Mouse (Mus musculus) cerebellum, postnatal 10 days (tissue): ENCODE measurements around the gene Slc24a3.
A peak's percentile ranks its signal among the peaks of the same experiment; 100 is the strongest.

Experiments used
- DNase-seq, 2 experiments: peaks; one replicate each; pipeline ENCODE4 v3.0.0; 2021; ENCODE audit warnings: mixed read lengths in 2 of 2

Slc24a3 gene

DNA sequence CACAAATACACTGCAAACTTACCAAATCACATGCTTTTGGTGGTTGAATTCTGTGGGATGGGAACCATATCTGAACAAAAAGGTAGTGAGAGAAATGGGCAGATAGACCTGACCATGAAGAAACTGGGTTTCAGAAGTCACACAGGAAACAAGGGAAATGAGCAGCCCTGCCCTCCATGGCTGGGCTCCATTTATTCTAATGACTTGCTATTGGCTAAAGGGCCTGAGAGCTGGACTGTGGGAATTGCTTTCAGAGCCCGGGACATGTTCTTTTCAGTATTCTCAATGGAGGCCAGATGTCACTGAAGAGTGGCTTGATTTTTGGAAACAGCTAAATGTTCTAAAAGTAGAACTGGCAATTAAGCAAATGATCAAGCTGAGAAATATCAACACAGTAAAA lies 120.9 kb downstream of the Slc24a3 start:
- DNase-seq: peak; percentile 19 to 24

DNA sequence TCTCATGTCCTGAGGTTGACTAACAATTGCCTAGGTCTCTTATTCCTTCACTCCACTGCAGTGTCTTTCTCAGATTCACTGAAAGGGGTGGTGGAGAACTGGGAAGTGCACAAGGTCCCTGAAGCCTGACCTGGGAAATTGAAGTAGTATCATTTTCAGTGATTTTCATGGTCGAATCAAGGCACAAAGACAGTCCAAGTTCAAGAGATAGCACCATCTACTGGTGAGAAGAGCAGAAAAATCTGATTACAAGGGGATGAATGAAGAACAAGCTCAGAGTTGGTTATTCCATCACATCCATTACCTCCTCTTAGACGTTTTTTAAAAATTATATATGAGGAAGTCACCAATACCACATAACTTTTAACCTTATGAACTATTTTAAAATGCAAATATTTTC lies 123.9 kb downstream of the Slc24a3 start:
- DNase-seq: peak in 1 of 2 experiments; percentile 35

DNA sequence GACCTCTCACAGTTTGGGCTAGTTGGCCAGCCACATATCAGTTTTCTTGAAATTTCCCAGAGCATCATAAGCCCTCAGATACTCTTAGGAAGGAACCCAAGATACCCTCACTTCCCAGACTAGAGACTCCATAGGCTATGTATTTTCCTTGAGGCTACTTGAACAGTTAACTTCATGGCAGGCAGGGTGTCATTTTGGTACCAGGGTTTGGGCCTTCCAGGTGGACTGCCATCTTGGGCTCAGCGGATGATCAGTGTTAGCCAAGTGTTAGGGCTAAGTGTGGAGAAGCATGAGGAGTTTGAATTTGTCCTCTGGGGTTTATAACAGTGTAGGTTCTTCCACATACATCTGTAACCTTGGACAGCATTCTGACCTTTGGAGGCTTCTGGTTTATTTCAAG lies 124.6 kb downstream of the Slc24a3 start:
- no peak for DNase-seq

DNA sequence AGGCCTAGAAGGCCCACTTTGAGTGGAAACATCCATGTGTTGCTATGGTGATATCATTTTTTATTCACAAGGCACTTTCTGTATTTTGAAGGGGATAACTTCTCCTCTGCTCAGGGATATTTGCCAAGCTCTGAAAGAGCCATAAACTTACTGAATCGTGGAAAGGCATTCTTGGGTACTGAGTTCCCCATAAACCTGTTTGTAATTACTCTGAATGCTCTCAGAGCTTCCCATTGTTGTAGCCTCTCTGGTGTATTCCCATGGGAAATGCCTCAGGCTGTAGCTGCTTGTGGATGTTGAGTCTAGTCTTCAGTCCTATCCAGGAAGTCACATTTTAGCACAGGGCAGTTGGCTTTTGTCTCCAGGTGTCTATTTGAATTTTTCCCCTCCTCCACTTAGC lies 125.3 kb downstream of the Slc24a3 start:
- DNase-seq: no peak

DNA sequence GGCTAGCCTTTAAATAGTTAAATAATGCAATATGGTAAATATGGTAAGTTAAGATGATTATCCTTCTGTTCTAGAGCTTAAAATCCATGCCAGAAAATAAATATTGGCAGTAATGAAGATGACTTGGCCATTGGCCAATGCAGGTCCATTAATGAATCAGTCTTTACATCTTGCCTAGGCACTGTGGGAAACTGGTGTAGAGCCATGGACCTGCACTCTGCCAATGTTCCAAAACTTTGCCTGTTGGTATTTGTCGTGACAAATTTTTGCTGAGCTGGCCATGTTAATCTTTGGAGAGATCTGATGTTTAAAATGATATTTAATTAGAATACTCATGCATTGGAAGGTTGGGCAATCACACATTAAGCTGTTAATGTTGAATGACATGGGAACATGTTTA lies 129.4 kb downstream of the Slc24a3 start:
- DNase-seq: peak; percentile 20 to 24

- DNase-seq: peak; percentile 63 to 81
Observed at GRCm38 (mm10) chr2:145299914-145300699, 132.6 kb downstream of the Slc24a3 start.

DNA sequence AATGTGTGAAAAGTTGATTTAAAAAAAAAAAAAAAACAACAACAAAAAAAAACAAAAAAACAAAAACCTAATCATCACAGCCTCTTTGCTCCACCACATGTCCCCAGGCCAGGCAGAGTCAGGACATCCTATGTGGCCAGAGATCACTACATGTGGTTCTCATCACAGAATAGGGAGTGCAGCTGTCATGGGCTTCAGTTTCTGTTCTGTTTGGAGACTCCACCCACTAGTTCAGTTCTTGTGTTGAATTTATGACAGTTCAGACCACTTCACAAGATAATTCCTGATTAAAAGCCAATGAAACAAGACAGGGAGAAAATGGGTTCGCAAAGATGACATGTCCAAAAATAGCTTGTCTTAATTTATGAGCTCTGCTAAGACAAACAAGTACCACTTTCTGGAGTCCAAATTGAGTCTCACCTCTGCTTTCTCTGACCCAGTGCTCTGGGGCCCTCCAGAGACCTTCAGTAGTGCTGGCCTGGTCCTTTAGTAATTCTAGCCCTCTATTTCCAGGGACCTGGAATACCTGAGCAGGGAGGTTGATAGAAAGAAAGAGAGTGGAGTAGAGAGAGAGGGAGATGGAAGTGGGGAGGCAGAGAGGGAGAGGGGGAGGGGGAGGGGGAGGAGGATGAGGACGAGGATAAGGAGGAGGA lies 139.8 kb downstream of the Slc24a3 start:
- DNase-seq: no peak

DNA sequence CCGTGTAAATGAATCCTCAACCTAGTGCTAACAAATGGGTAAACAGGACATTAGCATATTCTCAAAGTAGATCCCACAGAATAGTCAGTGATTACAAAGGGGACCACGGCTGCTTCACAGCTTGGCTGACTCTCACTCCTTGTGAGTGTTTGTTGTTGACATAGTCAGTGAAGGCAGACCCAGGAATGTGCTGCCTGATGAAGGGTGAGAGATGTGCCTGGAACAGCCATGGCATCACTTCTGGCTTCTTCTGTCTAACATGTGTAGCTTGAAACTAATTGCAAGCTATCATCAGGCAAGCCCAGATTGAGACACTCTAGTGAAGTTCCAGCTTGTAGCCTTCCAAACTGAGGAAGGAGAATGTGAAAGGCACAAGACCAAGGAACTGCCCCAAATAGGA lies 151.4 kb downstream of the Slc24a3 start:
- DNase-seq: no peak

GRCm38 (mm10) chr2:145321287-145321686 lies 153.7 kb downstream of the Slc24a3 start:
- DNase-seq: no peak

GRCm38 (mm10) chr2:145321755-145322154 lies 154.2 kb downstream of the Slc24a3 start:
- DNase-seq: no peak

- DNase-seq: no peak
Observed at GRCm38 (mm10) chr2:145324477-145324876, 156.9 kb downstream of the Slc24a3 start.

DNA sequence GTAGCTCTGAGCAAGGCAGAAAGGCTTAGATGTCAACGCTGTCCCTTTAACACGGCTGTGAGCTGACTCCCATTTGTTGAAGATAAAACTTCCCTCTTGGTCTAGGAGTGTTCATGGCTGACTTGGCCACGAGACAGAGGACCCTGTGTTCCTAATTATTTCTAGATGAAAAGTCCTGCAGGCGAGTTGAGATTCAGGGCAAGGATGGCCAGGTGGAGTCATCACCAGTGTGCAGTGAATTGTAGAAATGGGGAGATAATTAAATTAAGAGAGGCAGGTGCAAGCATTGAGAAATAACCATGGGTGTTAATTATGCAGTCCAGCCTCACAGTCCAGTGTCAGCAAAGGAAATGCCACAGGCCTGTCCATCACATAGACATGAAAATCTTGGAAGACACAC lies 158.3 kb downstream of the Slc24a3 start:
- peak; percentile 64 to 67 for DNase-seq

DNA sequence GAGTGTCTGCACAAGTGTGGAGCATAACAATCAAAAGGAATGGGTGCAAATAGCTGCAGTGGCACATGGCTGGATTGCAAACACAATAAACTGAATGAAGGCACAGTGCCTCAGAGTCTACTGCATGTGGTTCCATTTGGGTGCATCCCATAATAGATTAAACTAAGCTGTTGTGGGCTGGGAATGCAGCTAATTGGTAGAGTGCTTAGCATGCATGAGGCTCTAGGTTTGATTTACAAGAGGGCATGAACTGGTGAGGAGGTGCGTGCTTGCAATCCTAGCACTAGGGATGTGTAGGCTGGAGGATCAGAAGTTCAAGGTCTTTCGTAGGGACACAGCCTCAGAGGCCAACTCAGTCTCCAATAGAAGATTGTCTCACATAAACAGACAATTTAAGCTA lies 159.0 kb downstream of the Slc24a3 start:
- no peak for DNase-seq

- peak; percentile 64 to 71 for DNase-seq
Observed at GRCm38 (mm10) chr2:145329756-145330155, 162.2 kb downstream of the Slc24a3 start.

DNA sequence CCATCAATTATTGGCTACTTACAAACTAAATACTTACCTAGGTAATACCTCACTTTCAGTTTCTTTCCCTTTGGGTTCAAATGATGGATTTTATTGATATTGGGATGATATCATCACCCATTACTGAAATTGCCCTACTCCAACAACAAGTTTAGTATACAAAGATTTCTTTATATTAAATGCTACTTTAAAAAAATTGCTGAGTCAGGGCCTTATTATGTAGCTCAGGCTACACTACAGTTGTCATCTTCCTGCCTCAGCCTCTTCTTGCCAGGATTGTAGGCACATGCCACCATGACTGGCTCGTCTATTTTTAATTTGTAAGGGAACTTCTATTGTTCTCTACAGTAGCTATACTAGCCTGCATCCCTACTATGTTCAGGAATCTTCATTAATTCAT lies 164.0 kb downstream of the Slc24a3 start:
- DNase-seq: no peak

- no peak for DNase-seq
Observed at GRCm38 (mm10) chr2:145333466-145333865, 165.9 kb downstream of the Slc24a3 start.

GRCm38 (mm10) chr2:145336406-145336805 lies 168.9 kb downstream of the Slc24a3 start:
- peak; percentile 43 to 56 for DNase-seq

DNA sequence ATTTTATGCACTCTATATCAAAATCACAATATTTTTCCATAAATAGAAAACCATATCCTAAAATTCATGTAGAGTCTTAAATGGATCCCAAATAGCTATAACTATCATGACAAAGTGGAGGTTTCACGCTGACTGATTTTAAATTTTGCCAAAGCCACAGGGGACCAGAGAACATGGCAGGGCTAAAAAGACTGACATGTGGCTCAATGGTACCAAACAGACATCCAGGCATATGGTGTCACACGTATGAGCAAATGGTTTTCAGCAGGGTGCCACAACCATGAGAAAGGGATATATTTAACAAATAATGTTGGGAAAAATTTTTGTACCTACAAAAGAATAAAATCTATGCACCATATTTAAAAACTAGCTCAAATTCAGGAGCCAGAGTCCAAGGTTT lies 173.3 kb downstream of the Slc24a3 start:
- peak; percentile 73 to 81 for DNase-seq

- DNase-seq: no peak
Observed at GRCm38 (mm10) chr2:145342956-145343355, 175.4 kb downstream of the Slc24a3 start.

GRCm38 (mm10) chr2:145344521-145344920 lies 177.0 kb downstream of the Slc24a3 start:
- no peak for DNase-seq

GRCm38 (mm10) chr2:145353801-145354200 lies 186.2 kb downstream of the Slc24a3 start:
- peak; percentile 43 to 65 for DNase-seq

DNA sequence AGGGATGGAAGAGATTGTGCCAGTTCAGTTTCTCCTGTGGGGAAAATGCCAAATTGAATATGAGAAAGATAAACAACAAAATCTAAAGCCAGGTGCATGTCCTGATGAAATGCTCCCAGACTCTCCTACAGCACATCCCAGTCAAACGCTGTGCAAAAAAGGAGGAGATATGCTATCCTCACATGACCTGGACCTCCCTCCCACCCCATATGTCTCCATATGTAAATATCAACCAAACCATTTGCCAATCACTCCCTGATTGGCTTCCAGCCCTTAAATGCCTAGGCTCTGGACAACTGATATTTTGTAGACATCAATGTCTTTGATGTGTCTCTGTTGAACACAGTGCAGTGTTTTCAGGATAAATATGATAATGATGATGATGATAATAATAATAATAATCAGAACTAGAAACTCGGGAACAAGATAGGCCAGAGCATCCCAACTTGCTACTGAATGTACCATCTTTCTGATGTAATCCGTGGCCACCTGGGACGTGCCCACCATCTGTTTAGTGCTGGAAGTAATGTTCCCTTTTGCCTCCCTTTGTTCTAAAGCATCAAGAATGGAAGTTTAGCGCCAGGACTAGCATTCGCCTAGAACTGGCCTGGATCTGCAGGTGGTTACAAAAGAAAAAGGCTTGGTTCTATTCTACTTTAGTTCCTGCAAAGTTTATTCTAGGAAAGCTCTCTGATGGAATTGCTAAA lies 190.8 kb downstream of the Slc24a3 start:
- peak; percentile 76 to 90 for DNase-seq

DNA sequence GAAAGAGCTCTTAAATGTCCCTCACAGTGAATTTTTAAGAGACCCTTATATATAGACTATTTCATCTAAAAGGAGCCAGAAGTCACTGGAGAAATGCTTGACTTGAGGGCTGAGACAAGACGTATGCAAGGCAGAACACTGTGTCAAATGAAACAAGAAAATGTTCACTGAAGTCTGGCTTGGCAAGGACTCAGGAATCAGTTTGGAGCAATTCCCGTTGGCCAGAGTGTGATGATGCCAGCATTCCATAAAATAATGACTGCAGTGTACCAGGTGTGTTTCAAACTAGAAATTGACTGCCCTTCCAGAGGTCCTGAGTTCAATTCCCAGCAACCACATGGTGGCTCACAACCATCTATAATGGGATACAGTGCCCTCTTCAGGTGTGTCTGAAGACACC lies 196.1 kb downstream of the Slc24a3 start:
- peak; percentile 51 to 71 for DNase-seq

GRCm38 (mm10) chr2:145368701-145369100 lies 201.1 kb downstream of the Slc24a3 start:
- DNase-seq: peak; percentile 44 to 58
